Mouse (Mus musculus): Measurements from ENCODE around the gene Gm20605.
A peak's percentile ranks its signal among the peaks of the same experiment; 100 is the strongest.

Gm20605 gene

DNA sequence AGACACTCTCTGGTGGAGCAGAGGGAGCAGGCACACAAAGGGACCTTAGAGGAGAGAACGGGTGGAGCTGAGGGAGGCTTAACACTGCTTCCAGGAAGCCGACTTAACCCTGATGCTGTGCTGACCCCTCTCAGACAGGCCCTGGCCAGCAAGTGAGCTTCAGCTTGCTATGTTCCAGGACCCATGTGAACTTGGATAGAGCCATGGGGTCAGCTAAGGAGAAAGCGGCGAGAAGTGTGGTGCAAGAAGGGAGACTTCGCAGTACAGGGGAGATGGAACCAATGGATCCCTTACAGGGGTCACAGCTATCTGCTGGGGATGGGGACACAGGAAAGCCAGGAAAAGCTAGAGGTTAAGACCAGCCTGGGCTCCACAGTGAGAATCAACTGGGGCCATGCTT lies 15.9 kb upstream of the Gm20605 start:
- DNase-seq (ENCODE audit: low read depth, low spot score), result no peak

DNA sequence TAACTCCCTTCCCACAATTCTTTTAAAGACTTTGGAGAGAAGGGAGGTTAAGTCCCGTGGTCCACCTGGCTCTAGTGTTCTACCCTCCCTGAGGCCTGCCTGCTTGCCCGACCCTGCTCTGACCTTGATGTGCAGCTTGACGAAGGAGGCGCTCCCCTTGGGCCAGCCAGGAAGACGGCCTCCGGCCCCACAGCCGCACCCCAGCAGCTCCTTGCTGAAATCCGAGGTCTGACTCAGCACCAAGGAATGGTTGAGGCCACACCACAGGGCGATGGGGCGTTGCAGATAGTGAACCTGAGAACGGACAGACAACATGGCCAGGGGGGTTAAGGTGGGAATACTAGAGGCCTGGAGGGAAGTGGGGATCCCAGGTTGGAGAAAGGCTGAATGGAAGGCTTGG lies 15.4 kb upstream of the Gm20605 start, which contains the start of gene Pcolce:
Pcolce (minus strand) TSS at position 235 of the 400 bp plus-strand sequence.
- peak; percentile 98 for DNase-seq (ENCODE audit: low read depth, low spot score)

DNA sequence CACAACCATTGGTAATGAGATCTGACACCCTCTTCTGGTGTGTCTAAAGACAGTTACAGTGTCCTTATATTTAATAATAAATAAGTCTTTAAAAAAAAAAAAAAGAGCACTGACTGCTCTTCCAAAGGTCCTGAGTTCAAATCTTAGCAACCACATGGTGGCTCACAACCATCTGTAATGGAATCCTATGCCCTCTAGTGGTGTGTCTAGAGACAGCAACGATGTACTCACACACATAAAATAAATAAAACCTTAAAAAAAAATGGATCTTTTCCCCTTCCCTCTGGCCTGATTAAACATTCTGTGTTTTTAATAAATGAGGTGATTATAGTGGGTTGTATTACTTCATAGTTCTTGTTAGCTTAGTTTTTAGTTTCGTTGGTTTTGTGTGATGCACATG lies 14.1 kb upstream of the Gm20605 start:
- peak; percentile 50 for DNase-seq (ENCODE audit: low read depth, low spot score)

DNA sequence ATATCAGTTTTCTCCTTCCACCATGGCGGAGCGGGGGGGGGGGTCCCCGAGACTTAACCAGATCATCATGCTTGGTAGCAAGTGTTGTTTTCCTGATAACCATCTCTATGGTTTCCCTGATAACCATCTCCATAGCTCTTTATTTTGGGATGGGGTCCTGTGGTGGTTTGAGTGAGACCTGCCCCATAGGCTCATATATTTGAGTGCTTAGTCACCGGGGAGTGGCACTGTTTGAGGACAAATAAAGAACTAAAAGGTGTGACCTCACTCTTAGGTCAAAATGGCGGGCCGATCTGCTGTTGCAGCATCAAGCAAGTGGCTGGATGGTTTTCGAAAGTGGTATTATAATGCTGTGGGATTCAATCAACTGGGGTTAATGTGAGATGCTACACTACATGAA lies 13.6 kb upstream of the Gm20605 start:
- DNase-seq (ENCODE audit: low read depth, low spot score), result peak; percentile 33

DNA sequence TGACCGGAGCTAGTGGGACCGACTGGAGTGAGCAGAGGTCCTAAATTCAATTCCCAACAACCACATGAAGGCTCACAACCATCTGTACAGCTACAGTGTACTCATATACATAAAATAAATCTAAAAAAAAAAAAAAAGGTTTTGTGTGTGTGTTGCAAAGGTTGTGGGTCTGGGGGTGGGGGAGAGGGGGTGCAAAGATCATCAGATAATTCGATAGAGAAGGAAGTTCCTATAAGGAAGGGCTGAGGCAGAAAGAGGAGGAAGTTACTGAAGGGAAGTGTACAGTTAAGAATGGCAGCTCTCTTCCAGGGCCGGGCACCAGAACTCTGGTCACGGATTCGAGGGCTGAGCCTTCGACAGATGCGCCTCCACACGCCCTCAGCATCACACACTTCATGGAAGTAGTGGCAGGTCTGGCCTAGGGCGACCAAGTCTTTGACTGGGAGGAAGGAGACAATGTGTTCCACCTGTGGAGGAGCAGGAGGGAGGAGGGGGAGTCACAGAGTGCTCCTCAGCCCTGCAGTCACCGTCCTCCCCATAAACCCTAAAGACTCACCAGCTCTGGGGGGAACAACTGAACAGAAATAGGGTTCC lies 4.9 kb upstream of the Gm20605 start:
- no peak for DNase-seq (ENCODE audit: low read depth, low spot score)

DNA sequence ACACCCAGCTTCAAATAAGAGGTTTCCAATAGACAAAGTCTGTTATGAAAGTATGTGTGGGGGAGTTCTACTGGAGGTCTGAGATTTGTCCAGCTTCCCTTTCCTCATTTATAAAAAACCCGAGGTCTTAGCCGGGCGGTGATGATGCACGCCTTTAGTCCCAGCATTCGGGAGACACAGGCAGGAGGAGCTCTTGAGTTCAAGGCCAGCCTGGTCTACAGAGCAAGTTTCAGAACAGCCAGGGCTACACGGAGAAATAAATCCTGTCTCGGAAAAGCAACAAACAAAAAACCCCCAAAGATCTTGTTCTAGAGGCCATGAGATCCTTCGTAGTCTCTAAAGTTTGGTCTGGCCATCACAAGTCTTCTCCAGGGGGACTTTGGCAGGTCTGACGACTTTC lies 984 bp upstream of the Gm20605 start:
- DNase-seq (ENCODE audit: low read depth, low spot score), result peak; percentile 75

DNA sequence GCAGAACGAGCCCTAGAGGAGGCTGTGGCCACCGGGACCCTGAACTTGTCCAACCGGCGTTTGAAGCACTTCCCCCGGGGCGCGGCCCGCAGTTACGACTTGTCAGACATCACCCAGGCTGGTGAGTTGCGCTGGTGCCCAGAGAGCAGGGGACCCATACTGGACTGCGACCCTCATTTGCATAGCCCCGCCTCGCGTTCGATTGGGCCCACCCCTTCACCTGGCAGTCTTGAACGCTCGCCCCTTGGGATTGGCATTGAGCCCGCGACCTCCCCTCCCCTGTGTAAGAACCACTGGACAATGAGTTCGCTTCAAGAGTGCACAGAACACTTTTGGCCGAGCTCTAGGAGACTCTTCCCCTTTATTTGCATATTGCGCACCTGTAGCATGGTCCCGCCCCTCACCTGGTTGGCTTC lies 339 bp downstream of the Gm20605 start:
- no peak for DNase-seq (ENCODE audit: low read depth, low spot score)

DNA sequence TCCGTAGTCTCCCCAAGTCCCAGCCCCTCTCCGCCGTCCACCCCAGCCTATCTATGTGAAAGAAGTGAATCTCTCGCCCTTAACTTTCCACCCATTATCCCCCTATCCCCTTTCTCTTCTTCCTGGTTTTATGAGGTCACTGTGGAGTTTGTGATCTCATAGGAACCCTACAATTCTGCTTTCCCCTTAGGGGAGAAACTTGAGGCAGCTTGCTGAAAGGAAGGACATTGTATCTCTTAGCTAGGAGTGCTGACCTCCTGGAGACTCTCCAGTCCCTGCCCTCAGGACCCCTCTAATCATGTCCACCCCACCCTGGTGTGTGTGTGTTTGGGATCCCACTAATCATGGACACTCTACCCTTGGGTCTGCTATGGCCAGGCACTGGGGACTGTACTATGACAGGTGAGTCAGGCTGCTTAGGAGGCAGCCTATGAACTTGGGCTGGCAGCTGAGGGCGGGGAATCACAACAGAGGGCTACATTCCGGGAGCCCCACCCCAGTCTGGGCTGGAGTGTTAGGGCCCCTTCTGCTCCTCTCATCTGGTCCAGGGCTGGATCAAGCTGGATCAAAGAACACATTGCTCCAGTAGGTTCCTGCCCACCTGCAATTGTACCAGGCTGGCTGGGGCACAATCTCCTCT lies 1.1 kb downstream of the Gm20605 start:
- peak; percentile 64 for DNase-seq (ENCODE audit: low read depth, low spot score)

DNA sequence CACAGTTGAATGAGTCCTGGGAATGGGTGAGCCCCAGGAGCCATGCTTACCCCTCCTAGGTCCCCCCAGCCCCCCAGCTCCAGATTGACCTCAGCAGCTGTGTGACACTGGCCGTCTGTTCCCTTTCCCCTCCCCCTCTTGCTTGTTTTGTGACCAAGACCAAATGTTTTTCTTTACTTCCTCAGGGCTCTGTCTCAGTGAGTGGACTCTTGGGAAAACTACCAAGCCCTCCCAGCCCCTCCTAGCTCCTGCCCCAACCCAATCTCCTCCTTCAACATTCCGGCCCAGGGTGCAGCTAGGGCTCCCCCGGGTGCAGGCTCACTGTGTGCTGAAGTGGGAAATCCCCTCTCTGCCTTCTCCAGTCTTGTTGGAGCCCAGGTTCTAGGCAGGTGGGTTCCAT lies 1.6 kb downstream of the Gm20605 start:
- peak; percentile 56 for DNase-seq (ENCODE audit: low read depth, low spot score)

DNA sequence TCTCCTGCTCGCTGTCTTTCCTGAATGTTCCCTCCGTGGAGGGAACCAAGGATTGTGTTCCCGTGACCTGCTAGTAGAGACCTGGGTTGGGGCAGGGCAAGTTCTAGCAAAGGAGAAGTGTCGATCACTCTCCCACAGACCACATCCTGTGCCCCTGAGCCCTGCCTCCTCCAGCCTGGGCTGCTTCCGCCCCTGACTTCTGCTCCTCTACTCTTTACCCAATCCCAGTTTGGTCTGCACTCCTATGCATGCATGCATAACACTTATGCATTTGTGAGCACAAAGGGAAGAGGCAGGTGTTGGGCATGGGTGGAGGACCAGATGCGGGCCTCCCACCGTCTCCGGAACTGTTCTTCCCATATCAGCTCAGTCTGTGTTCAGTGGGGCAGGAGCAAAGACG lies 2.2 kb downstream of the Gm20605 start:
- DNase-seq (ENCODE audit: low read depth, low spot score), result no peak

DNA sequence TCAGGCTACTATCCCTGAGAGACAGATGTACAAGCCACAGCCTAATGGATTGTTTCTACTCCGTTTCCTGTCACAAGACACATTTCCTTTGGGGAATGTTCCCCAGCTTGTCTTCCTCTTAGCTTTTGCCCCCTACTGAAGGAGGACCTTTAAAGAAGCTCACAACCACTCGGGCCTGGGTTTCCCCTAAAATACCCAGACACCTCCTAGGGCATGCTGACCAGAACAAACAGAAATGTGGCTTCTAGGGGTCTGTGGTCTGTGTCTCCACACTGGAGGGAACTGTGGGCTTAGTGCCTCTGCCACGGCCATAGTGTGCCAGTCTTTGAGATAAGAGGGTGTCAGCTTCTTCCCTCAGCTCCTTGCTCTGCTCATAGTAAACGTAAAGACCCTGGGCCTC lies 2.6 kb downstream of the Gm20605 start:
- no peak for DNase-seq (ENCODE audit: low read depth, low spot score)

DNA sequence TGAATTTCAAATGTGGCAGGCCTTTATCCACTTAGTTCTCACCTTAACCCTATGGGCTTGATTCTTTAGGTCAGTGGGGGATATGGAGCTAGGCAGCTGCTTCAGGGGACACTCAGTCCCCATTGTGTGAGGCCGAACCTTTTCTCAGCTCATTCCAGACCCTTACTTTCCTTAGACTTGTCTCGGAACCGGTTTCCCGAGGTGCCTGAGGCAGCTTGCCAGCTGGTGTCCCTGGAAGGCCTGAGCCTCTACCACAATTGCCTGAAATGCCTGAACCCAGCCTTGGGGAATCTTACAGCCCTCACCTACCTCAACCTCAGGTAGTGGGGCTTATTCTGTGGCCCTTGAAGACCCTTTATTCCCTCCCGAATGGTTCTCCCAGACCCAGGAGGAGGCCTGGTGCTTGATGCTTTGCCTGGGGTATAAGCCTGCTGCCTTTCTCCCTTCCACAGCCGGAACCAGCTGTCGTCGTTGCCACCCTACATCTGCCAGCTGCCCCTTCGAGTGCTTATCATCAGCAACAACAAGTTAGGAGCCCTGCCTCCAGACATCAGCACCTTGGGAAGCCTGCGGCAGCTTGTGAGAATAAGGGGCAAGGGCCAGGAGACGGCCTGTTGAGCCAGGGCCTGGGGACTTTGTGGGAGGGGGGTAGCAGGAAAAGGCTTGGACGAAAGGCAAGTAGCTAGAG lies 4.6 kb downstream of the Gm20605 start:
- no peak for DNase-seq (ENCODE audit: low read depth, low spot score)

DNA sequence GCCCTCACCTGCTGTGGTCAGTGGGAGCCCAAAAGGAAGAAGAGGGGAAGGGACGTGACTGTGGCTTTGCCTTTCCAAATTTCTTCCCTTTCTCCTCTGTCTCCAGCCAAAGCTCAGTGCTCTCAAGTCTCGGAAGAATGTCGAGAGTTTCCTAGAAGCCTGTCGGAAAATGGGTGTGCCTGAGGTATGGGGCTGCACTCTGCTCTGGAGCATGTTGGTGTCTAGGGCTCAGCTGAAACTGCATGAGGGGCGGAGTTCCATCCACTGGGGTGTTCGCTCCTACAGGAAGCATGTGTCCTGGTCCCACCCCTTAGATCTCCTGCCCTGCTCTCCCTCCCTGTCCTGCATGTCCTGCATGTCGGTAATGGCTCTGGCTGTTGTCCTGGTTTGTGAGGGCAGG lies 10.5 kb downstream of the Gm20605 start:
- no peak for DNase-seq (ENCODE audit: low read depth, low spot score)

DNA sequence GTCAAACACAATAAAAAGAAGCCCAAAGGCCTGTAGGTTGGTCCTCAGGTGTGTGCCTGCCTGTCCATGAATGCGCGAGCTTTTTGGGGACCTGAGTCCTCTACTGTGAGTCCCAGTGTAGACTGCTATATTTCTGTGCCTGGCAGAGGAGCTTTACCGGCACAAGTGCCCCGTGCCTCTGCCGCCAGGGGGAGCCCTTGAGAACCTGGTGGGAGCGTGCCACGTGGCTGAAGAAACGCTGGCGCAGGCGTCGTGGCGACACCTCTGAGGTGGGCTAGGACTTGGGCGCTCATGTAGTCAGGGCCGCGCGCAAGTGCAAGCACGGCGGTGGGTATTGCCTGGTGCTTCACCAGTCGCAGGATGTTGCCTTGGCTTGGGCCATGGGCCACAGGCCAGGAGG lies 12.1 kb downstream of the Gm20605 start, which contains the start of gene Sap25:
Sap25 (plus strand) TSS at position 281 of the 400 bp plus-strand sequence.
- DNase-seq (ENCODE audit: low read depth, low spot score), result no peak

DNA sequence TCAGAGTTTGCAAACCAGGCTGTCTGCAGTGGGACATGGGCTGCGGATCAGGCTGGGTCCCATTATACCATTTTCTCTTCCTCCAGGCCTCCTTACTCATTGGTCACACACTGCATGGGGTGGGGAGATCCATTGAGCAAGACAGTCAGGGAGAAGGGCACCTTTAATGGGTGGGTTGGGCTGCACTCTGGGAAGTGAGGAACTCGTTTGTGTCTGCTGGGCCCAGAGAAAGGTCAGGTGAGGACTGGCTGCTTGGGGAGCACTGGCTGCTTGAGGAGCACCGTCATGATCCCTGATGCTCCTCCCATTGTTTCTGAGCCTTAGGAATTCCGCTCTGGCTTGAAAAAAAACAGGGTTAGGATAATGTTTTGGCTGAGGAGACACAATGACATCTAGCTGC lies 13.9 kb downstream of the Gm20605 start:
- no peak for DNase-seq (ENCODE audit: low read depth, low spot score)

DNA sequence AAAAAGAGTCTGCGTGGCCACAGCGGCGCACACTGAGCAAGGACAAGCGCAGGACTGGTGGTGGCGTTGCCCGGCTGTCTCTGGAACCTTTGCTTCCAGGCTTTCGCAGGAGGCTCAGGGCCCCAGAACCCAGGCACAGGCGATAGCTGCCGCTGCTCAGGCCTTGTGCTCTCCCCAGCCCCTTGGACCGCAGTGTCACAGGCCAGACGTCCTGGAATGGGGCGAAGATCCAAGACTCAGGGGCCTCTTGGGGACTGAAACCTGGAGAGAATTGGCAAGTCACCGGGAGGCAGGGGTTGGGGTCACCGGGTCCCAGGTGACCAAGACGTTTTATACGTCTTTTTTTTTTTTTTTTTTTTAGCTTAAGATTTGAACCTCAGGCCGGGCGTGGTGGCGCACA lies 15.5 kb downstream of the Gm20605 start:
- no peak for DNase-seq (ENCODE audit: low read depth, low spot score)

DNA sequence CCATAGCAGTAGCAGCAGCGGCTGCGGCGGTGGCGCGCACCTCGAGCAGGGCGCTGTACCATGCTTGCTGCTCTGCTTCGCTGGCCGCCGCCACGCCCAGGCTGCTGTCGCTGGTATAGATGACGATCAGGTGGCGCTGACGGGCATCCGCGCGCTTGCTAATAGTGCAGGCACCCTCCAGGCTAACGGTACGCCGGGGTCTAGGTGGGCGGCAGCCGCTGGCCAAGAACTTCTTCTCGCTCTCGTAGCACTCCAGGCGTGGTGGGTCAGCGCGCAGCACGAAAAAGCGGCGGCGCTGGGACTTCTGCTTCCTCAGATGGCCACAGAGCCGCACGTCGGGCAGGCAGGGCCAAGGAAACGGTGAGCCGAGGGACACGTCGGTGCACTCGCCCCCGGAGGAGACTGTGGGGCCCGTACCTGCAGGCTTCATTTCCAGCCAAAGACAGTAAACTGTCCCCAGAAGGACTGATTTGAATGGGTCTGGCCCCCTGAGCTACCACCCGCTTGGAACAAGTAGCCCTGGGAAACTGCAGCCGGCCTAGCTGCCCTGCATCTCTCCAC lies 16.2 kb downstream of the Gm20605 start:
- DNase-seq (ENCODE audit: low read depth, low spot score), result no peak

DNA sequence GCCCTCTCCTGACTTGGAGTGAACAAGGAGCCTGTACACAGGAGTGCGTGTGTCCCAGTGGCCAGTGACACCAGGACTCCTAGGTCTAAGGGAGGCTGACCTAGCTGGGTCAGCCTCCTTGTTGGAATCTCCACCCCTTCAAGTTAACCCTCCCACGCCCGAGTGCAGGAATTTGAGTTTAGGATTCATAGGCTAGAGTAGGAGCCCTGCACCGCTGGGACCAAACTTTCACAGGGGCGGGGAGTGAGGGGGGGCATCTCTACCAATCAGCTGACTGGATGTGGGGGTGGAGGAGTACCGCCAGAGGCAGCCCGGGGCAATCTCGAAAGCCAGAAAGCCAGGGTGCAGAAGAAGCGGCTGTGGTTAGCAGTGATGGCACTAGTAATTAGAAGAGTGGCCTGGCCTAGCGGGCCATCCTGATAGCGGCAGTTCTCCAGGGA lies 16.7 kb downstream of the Gm20605 start, which contains the start of gene Irs3:
Irs3 (minus strand) TSS at position 63 of the 440 bp plus-strand sequence.
- no peak for DNase-seq (ENCODE audit: low read depth, low spot score)

DNA sequence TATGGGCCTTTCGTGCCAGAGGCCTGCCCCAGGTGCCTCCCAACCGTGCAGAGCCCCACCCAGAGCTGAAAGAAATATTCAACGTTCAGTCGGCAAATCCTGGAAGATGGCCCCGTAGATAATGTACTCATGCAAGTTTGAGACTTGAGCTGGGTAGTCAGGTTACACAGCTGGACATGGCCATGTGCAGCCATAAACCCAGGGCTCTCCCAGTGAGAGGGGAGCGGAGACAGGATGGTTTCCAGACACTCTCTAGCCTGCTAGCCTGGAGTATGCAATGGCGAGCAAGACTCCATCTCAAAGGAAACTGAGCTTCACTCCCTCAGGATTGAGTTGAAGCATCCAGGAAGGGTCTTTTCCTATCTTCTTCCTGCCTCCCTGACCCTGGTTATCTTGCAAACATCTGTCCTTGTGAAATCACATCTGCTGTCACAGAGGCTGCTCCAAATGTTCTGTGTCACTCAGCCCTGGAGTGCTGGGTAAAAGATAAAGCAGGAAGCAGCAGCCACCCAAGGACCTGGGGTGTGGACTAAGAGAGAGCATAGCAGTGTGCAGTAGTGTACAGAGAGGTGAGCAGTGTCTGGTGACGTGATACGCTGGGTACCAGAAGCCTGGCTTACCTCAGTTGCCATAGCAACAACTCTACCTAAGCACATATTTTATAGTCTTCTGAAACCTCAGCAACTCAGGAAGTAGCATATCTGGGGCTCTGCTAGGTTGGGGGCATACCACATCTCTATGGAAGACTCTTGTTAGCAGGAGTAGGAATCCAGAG lies 19.0 kb downstream of the Gm20605 start:
- no peak for DNase-seq (ENCODE audit: low read depth, low spot score)

DNA sequence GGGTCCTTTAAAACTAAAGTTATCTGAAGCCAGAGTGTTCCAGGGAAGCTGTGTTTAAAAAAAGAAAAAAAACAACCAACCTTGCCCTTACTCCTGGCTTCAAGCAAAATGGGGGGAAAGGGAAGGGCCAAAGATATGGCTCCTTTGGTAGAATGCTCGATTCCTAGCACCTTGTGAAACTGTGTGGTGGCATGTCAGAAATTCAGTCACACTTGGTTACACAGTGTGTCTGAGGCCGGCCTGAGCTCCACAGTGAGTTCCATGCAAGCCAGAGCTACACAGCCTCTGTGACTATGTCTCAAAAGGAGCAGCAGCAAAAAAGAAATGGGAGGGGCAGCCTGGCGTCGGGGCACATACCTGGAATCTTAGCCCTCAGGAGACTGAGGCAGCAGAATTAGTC lies 20.3 kb downstream of the Gm20605 start:
- no peak for DNase-seq (ENCODE audit: low read depth, low spot score)

DNA sequence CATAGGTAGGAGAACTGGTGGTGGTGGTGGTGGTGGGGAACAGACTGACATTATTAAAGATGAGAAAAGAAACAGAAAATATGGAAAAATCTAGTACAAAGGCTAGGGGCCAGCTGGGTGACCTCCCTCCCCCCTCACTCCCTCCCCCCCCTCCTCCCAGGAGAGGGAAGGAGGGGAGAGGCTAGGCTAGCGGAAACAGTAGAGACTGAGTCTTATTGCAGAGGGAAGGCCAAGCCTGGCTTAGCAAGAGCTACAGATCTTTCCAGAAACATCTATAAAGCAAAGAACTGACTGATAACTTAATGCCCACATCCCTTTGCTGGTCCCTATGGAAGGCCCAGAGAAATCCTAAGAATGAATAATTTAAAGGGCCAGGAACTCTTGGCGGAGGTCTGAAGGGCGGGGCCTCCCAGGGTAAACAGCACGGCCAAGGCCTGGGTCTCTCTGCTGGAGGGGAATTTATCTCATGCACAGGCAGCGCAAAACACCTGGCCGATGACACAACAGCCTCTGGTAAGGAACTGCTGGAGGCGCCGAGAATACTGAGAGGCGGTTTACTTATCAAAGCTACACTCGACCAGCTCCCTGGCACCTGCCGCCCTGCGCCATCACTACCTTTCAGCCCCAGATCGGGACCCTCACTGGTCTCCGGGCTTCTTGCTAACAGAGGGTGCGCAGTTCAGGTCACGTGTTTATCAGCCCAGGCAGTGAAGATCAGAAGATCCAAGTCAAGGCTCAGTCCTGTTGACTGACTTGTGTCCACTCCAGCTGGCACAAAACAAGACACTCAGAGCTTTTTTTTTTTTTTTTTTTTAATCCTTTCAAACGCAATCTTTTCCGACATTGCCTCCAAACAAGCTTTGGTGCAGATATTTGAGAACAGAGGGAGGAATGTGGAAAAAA lies 20.9 kb downstream of the Gm20605 start:
- no peak for DNase-seq (ENCODE audit: low read depth, low spot score)
